Mouse (Mus musculus): ENCODE measurements around the gene Rnf34.

GRCm38 (mm10) chr5:122820777-122821523 lies 28.9 kb upstream of the Rnf34 start, which contains the start of gene Anapc5:
- TF ChIP-seq CTCF (IDR thresholded peaks at IDR 0.05) (no peak; the same call in 1 of the 2 replicates), EP300 (IDR thresholded peaks at IDR 0.05) (peak; percentile 56)

All from lung, postnatal 0 days (tissue).